13 mouse cellular contexts compared by ENCODE assay signal in the genomic region with DNA sequence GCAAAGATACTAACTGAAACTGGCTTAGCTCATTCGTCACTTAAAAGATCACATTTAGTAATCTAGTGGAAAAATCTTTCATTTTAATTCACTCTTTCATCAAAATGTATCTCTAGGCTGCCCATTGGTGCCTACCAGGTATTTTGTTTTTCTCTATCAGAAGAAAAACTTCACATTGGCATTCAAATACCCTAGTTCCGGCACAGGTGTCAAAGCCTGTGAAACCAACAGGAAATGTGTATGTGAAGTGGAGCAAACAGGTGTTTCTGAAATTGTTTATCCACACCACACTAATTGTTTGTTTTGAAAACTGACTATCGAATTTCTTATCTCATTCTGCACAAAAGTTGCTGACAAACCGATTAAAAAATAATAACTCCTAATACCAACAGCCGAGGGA.
"Had no signal": no experiment of that assay in that cellular context is flagged by ENCODE, and none has a peak within 500 bp of the region (broad histone marks: within the 10 kb centered on the region; RNA-seq: fewer than 3 reads in every experiment).

No protein-coding gene starts in this region.

- H3K4me1 ChIP-seq: limb, embryonic 10.5 days; liver, embryonic 12.5 days; midbrain, embryonic 10.5 days; midbrain, embryonic 15.5 days; neural tube, embryonic 13.5 days had no signal

- ATAC-seq: intestine, postnatal 0 days; liver, embryonic 12.5 days; midbrain, embryonic 15.5 days had no signal

- H3K4me3 ChIP-seq: left cerebral cortex, adult 2 months; limb, embryonic 10.5 days; liver, embryonic 12.5 days; midbrain, embryonic 10.5 days; midbrain, embryonic 15.5 days; neural tube, embryonic 13.5 days had no signal

- H3K27me3 ChIP-seq: liver, embryonic 12.5 days; midbrain, embryonic 15.5 days; neural tube, embryonic 13.5 days had no signal

- H3K27ac ChIP-seq: left cerebral cortex, adult 2 months; limb, embryonic 10.5 days; liver, embryonic 12.5 days; midbrain, embryonic 10.5 days; midbrain, embryonic 15.5 days; neural tube, embryonic 13.5 days had no signal

- DNase-seq: kidney, adult 8-10 months; kidney, postnatal 25 days; lung, embryonic 14.5 days; lung, postnatal 10 days; lung, postnatal 4 days; right cerebral cortex, postnatal 14 days had no signal
